Mouse (Mus musculus) midbrain, embryonic 14.5 days (tissue): ENCODE results near the gene Gadd45a. TPM values are rescaled to one million over a fixed set of nuclear protein-coding genes. Genes with fewer than 3 reads are reported as not detected.
"Not testable (repeated sequence)": the region's sequence is repeated elsewhere in the genome, so short reads cannot be mapped to it uniquely, and the experiment has no call there.

ENCODE experiments used
- ATAC-seq: fragments of 200-750 bp; cut with Nextera tagmentation; 2 replicates; pipeline ENCODE4 v1.8.0; 2017; ENCODE audit warnings: moderate number of reproducible peaks, moderate library complexity; ENCODE audit not compliant: low FRiP score, low TSS enrichment
- DNase-seq: peaks from one replicate; pipeline ENCODE4 v3.0.0-alpha.2; 2015
- H3K27ac ChIP-seq: fragments of 300-500 bp; sonication (generic); replicated peaks from 2 replicates; pipeline ENCODE4 v1.5.1; 2014; ENCODE audit warnings: mild to moderate bottlenecking, low read depth, low read length, moderate library complexity
- H3K27me3 ChIP-seq: fragments of 300-500 bp; sonication (generic); 2 replicates; pipeline ENCODE4 v1.6.1; 2014; ENCODE audit warnings: low read length, control low read depth, mixed read lengths; ENCODE audit not compliant: control insufficient read depth, insufficient read depth
- H3K36me3 ChIP-seq: fragments of 300-500 bp; sonication (generic); 2 replicates; pipeline ENCODE4 v1.6.1; 2014; ENCODE audit warnings: low read length, control low read depth; ENCODE audit not compliant: control insufficient read depth, insufficient read depth
- H3K4me1 ChIP-seq: fragments of 300-500 bp; sonication (generic); 2 replicates; pipeline ENCODE4 v1.6.1; 2014; ENCODE audit warnings: mild to moderate bottlenecking, antibody characterized with exemption, low read length, control low read depth; ENCODE audit not compliant: control insufficient read depth, insufficient read depth
- H3K4me2 ChIP-seq: fragments of 300-500 bp; sonication (generic); 2 replicates; pipeline ENCODE4 v1.6.1; 2014; ENCODE audit warnings: mild to moderate bottlenecking, low read length, moderate library complexity
- H3K4me3 ChIP-seq: fragments of 300-500 bp; sonication (generic); replicated peaks from 2 replicates; pipeline ENCODE4 v1.5.1; 2014; ENCODE audit warnings: low read depth, low read length
- H3K9ac ChIP-seq: fragments of 300-500 bp; sonication (generic); replicated peaks from 2 replicates; pipeline ENCODE4 v1.6.1; 2014; ENCODE audit warnings: mild to moderate bottlenecking, low read length, moderate library complexity
- H3K9me3 ChIP-seq: fragments of 300-500 bp; sonication (generic); 2 replicates; pipeline ENCODE4 v1.6.1; 2016; ENCODE audit warnings: low read length, control low read depth, mixed read lengths; ENCODE audit not compliant: control insufficient read depth
- WGBS: fragments of 180-500 bp; shearing (Covaris S2); extraction: QIAGEN DNeasy Blood & Tissue Kit; methylation state at CpG from one replicate; pipeline ENCODE4 v1.1.7; 2014; 5-methylcytosine and 5-hydroxymethylcytosine counted together
- polyA plus RNA-seq: library from polyadenylated mRNA; unstranded; fragments of >200 nt; fragmentation: Nextera tagmentation; extraction: Ambion mirVana; gene quantifications from 2 replicates; pipeline ENCODE4 v1.2.1, GENCODE M21; 2014

Gene Gadd45a
- polyA plus RNA-seq, 1 experiment from 2014 or later, result 13.7 TPM

DNA sequence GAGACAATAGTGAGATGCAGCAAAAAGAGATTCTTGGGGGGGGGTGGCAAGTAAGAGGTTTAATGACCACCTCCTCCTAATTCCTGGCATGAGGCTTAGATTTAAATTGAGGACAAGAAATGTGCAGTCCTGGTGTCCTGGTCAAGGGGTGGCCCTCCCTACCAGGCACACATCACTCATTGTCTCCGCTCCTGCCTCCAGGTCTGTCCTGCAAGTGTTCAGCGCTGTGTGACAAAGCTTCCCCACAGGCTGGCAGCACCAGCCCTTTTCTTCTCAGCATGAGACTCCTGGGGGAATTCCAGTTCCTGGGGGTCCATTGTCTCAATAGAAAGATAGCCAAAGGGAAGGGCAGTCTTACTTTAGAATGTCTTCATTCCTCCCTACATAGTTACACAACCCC, 6.8 kb downstream of the Gadd45a start:
- WGBS, result 2% methylated on average over 2 of the region's 2 CpGs
- Histone ChIP-seq H3K27me3 (peaks cover 9% of the 10 kb centered on the region; the same call in 1 of the 2 replicates), H3K4me1 (peaks cover 14% of the 10 kb centered on the region), H3K4me2 (no peak overlapping the region), H3K36me3 (no peaks in the 10 kb centered on the region), H3K4me3 (no peak overlapping the region), H3K27ac (no peak overlapping the region), H3K9ac (no peak overlapping the region), H3K9me3 (no peaks in the 10 kb centered on the region)
- ATAC-seq (no peak), DNase-seq (peak; percentile 8)

DNA sequence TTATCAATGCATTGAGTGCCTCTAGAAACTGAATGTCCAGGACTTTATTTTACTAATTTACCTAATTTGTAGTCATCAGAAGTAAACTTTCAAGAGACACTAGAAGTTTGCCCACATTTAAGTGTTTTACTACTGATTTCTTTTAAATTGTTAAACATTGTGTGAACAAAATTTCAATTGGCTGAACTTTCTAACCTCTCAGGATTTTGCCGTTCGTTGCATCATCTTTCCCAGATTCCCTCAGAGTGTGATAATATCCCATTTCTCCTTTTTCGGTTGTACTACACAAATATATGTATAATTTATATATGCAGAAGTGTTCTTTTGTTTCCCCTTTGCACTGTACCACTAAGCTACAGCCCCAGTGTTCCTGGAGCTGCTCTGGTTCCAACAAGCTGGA, 7.3 kb downstream of the Gadd45a start:
- Histone ChIP-seq H3K27me3 (peaks cover 9% of the 10 kb centered on the region; the same call in 1 of the 2 replicates), H3K4me2 (no peak overlapping the region), H3K27ac (no peak overlapping the region), H3K9ac (no peak overlapping the region), H3K36me3 (no peaks in the 10 kb centered on the region), H3K9me3 (no peaks in the 10 kb centered on the region), H3K4me3 (no peak overlapping the region), H3K4me1 (peaks cover 12% of the 10 kb centered on the region; the same call in 1 of the 2 replicates)
- 12% methylated on average over 3 of the region's 3 CpGs for WGBS
- ATAC-seq (no peak), DNase-seq (no peak)

DNA sequence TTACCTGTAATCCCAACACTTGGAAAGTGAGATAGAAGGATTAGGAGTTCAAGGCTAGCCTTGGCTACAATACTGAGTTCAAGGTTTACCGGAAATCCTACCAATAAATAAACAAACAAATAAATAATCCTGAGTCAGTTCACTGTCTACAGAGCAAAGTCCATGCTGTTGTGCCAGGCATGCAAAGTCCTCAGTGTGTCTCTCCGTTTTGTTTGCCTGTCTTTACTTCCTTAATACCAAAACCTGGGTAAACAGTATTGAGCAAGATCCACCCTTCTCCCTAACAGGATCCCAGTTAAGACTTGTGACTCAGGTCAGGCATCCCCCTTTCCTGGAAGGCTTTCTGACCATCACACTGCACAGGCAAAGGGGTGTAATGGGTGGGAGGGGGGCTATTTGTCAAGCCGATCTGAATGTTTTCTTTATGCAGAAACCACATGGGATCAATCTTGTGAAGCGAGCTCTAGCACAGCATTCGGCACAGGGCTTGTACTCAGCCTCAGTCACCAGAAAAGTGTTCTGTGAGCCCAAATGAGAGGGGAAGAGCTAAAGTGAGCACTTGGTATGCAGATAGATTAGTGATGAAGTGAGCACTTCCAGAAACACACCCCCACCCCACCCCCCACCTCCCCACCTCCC, 7.8 kb downstream of the Gadd45a start:
- Histone ChIP-seq H3K4me3 (no peak overlapping the region), H3K4me2 (no peak overlapping the region)
- peak; percentile 48; the same call in 1 of the 2 replicates for ATAC-seq

DNA sequence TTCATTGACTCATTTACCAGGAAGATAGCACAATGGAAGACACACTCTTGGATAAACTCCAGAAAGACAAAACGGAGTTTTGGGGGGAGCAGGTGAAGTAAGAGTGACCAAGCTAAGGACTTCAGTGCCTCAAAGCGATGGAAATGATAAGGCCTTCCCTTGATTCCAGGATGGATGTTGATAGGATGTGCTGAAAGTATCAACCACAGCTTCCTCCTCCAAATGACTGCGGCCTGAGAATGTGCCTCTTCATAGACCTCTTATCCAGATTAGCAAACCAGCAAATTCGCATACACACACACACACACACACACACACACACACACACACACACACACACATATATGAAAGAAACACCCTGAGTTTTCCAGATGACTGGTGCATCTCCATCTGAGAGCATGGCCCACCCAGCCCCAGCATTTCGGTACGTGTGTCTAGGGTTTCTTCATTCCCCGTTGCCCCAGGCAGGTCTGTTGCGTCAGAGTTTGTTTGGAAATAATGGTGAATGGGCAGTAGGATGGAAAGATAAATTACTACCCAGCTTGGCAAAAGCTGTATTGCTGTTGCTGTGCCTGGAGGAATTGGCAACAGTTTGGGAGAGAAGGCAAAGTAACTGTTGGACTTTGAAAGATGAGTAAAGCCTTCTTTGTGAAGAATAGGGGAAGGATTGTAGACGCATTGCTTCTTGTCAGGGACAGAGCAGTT, 9.7 kb downstream of the Gadd45a start:
- ATAC-seq (no peak), DNase-seq (no peak)
- H3K27me3 ChIP-seq, result peaks cover 9% of the 10 kb centered on the region; the same call in 1 of the 2 replicates
- H3K9ac ChIP-seq, result no peak overlapping the region
- no peak overlapping the region for H3K27ac ChIP-seq
- 93% methylated on average over 9 of the region's 9 CpGs for WGBS
- H3K4me2 ChIP-seq, result no peak overlapping the region
- no peaks in the 10 kb centered on the region for H3K9me3 ChIP-seq
- no peaks in the 10 kb centered on the region for H3K36me3 ChIP-seq
- H3K4me3 ChIP-seq, result no peak overlapping the region
- 0 out of 2 replicates have a peak, but pooled peaks cover 5% of the 10 kb centered on the region for H3K4me1 ChIP-seq

More for the DNA sequence above, 7.8 kb downstream of the Gadd45a start:
- no peaks in the 10 kb centered on the region for H3K9me3 ChIP-seq
- WGBS, result 27% methylated on average over 5 of the region's 5 CpGs
- no peak for DNase-seq
- no peak overlapping the region for H3K9ac ChIP-seq
- no peaks in the 10 kb centered on the region for H3K36me3 ChIP-seq
- H3K27ac ChIP-seq, result no peak overlapping the region
- peaks cover 8% of the 10 kb centered on the region; the same call in 1 of the 2 replicates for H3K4me1 ChIP-seq
- H3K27me3 ChIP-seq, result peaks cover 9% of the 10 kb centered on the region; the same call in 1 of the 2 replicates

DNA sequence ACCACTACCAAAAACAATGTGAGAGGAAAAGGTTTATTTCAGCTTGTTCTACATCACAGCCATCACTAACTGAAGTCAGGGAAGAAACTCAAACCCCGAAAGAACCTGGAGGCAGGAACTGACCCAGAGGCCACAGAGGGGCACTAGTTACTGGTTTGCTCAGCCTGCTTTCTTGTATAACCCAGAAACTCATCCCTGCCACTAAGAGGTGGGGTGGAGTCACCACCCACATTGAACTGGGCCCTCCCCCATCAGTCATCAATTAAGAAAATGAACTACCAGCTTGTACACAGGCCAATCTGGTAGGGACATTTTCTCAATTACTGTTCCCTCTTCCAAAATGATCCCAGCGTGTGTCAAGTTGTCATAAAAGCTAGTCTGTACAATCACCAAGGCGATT, 10.6 kb downstream of the Gadd45a start:
- DNase-seq, result no peak
- 78% methylated on average over 3 of the region's 3 CpGs for WGBS
- no peak overlapping the region for H3K9ac ChIP-seq
- H3K4me2 ChIP-seq, result no peak overlapping the region
- ATAC-seq, result no peak
- H3K27ac ChIP-seq, result no peak overlapping the region
- 0 out of 2 replicates have a peak, but pooled peaks cover 5% of the 10 kb centered on the region for H3K4me1 ChIP-seq
- H3K4me3 ChIP-seq, result no peak overlapping the region
- peaks cover 9% of the 10 kb centered on the region; the same call in 1 of the 2 replicates for H3K27me3 ChIP-seq
- H3K9me3 ChIP-seq, result no peaks in the 10 kb centered on the region
- H3K36me3 ChIP-seq, result no peaks in the 10 kb centered on the region

DNA sequence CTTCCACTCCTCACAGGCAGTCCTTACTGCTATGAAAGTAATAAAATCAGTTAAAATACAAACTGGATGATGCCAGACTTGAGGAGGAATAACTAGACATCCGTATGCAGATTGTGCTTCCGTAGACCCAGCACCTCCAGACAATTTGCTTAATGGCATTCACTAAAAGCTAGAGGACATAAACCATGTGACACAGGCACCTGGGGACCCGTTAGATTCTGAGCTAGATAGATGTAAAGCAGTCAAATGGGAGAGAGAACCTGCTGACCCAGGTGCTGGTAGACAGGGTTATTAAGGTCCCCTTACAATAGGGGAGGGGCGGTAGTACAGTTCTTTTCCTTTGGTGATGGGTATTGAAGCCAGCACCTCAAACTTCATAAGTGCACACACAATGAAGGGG, 13.5 kb downstream of the Gadd45a start:
- WGBS, result 81% methylated on average over 4 of the region's 4 CpGs
- Histone ChIP-seq H3K4me3 (no peak overlapping the region), H3K9ac (no peak overlapping the region), H3K27ac (no peak overlapping the region), H3K27me3 (no peaks in the 10 kb centered on the region), H3K4me1 (no peaks in the 10 kb centered on the region), H3K36me3 (no peaks in the 10 kb centered on the region), H3K9me3 (no peaks in the 10 kb centered on the region), H3K4me2 (no peak overlapping the region)
- no peak for DNase-seq
- ATAC-seq, result no peak

DNA sequence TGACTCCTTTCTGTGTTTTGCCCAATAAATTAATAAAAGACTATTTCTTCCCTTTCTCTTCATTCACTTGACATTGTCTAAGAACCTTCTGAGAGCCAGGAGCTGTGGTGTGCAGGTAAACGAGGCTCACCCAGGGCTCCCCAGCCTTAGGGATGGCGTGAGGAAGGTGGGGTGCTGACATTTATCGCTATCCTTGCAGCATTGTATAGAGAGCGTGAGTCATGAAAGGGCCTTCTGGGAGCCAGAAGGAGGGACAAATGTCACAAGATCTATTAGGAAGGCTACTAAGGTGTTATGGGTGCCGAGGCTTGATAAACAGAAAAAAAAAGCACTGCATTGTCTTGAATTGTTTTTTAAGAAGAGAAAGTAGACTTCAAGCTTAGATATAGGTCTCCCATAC, 15.9 kb downstream of the Gadd45a start:
- no peak overlapping the region for H3K4me2 ChIP-seq
- no peak for ATAC-seq
- H3K9me3 ChIP-seq, result no peaks in the 10 kb centered on the region
- DNase-seq, result no peak
- no peak overlapping the region for H3K27ac ChIP-seq
- no peak overlapping the region for H3K4me3 ChIP-seq
- H3K4me1 ChIP-seq, result no peaks in the 10 kb centered on the region
- no peaks in the 10 kb centered on the region for H3K36me3 ChIP-seq
- H3K27me3 ChIP-seq, result no peaks in the 10 kb centered on the region
- H3K9ac ChIP-seq, result no peak overlapping the region
- WGBS, result 90% methylated on average over 5 of the region's 5 CpGs

DNA sequence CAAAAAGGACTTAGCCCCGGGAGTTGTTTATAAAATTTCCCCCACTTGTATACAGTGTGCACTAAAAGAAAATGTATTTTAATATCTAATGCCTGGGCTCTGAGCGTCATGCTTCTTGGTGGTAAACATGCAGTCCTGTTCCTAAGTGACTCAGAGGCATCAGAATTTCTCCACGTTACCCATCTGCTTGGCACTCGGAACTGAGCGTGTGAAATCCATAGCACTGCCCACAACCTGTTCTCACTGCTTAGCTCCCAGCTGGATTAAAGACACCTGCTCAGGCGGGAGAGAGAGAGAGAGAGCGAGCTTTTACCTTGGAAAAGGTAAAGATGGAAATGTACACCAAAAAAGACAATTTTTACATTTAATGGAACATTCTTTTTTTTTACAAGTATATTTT, 18.3 kb downstream of the Gadd45a start:
- H3K9me3 ChIP-seq, ATAC-seq, H3K4me3 ChIP-seq, H3K4me2 ChIP-seq, H3K4me1 ChIP-seq, H3K36me3 ChIP-seq, DNase-seq, H3K9ac ChIP-seq, H3K27me3 ChIP-seq, H3K27ac ChIP-seq: not testable (repeated sequence)
- 89% methylated on average over 7 of the region's 7 CpGs for WGBS

DNA sequence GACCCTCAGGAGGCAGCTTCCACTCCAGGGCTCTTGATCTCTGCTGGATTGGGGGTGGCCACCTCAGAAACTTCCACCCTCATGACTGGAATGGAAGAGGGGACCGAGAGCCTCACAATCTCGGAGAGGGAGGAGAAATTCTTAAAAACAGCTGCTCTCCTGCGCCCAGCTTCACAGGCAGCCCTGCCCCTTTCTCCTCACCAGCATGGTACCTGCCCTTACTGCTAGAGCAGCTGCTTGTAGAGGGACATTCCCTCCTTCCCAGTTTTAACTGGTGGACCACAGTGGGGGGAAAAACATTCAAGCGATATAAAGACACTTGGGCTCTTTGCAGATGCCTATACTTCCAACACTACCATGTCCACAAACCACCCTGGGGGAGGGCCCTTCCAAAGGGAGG, 18.9 kb downstream of the Gadd45a start:
- H3K4me1 ChIP-seq, result no peaks in the 10 kb centered on the region
- no peak overlapping the region for H3K4me3 ChIP-seq
- H3K36me3 ChIP-seq, result no peaks in the 10 kb centered on the region
- no peak overlapping the region for H3K4me2 ChIP-seq
- ATAC-seq (no peak), DNase-seq (no peak)
- no peak overlapping the region for H3K9ac ChIP-seq
- H3K9me3 ChIP-seq, result no peaks in the 10 kb centered on the region
- WGBS, result 65% methylated on average over 4 of the region's 4 CpGs
- H3K27ac ChIP-seq, result no peak overlapping the region
- H3K27me3 ChIP-seq, result no peaks in the 10 kb centered on the region
